28 mouse cellular contexts compared by ENCODE assay signal in genomic region chr6:42586569-42586968, GRCm38 (mm10). TPM values are rescaled to one million over a fixed set of nuclear protein-coding genes. Genes with fewer than 3 reads are reported as not detected.
"Had no signal": no experiment of that assay in that cellular context is flagged by ENCODE, and none has a peak within 500 bp of the region (broad histone marks: within the 10 kb centered on the region; RNA-seq: fewer than 3 reads in every experiment).

No protein-coding gene starts in this region.

- H3K27ac ChIP-seq: kidney, embryonic 15.5 days; limb, embryonic 12.5 days; limb, embryonic 15.5 days; liver, embryonic 14.5 days; macrophage; midbrain, embryonic 12.5 days; midbrain, embryonic 15.5 days had no signal

- H3K9ac ChIP-seq: kidney, embryonic 15.5 days; limb, embryonic 12.5 days; limb, embryonic 15.5 days; liver, embryonic 14.5 days; liver, postnatal 0 days; lung, embryonic 14.5 days; midbrain, embryonic 12.5 days; midbrain, embryonic 15.5 days had no signal

- ATAC-seq: liver, postnatal 0 days; lung, postnatal 0 days; midbrain, embryonic 15.5 days had no signal

- H3K4me1 ChIP-seq: limb, embryonic 12.5 days; limb, embryonic 15.5 days; midbrain, embryonic 12.5 days; midbrain, embryonic 15.5 days had no signal

- H3K36me3 ChIP-seq: kidney, embryonic 15.5 days; limb, embryonic 12.5 days; limb, embryonic 15.5 days; midbrain, embryonic 12.5 days; midbrain, embryonic 15.5 days had no signal

- H3K9me3 ChIP-seq: kidney, embryonic 15.5 days; limb, embryonic 12.5 days; limb, embryonic 15.5 days; midbrain, embryonic 12.5 days; midbrain, embryonic 15.5 days had no signal

- DNase-seq: kidney, adult 8-10 months; kidney, postnatal 14 days; left cerebral cortex, postnatal 4 days; liver, postnatal 0 days; lung, embryonic 14.5 days; thymus, adult 2 months; thymus, postnatal 14 days; thymus, postnatal 4 days had no signal

- H3K4me2 ChIP-seq: kidney, embryonic 15.5 days; limb, embryonic 12.5 days; limb, embryonic 15.5 days; liver, embryonic 11.5 days; lung, embryonic 14.5 days; midbrain, embryonic 12.5 days; midbrain, embryonic 15.5 days had no signal

- H3K4me3 ChIP-seq: kidney, embryonic 15.5 days; limb, embryonic 12.5 days; limb, embryonic 15.5 days; midbrain, embryonic 12.5 days; midbrain, embryonic 15.5 days had no signal

- H3K27me3 ChIP-seq: kidney, embryonic 15.5 days; limb, embryonic 12.5 days; limb, embryonic 15.5 days; midbrain, embryonic 12.5 days; midbrain, embryonic 15.5 days had no signal

RNA-seq across cellular contexts. Expression of gene Tcaf3, which starts 10.9 kb away (rescaled TPM):
- total RNA-seq: layer of hippocampus, adult 8-10 months; layer of hippocampus, postnatal 14 days; left cerebral cortex, adult 8-10 months; left cerebral cortex, postnatal 14 days; left cerebral cortex, postnatal 4 days; megakaryocyte, adult 5-6 weeks had no signal
- polyA plus RNA-seq: kidney, embryonic 15.5 days; large intestine, adult 2 months; limb, embryonic 12.5 days; limb, embryonic 15.5 days; liver, embryonic 11.5 days; liver, embryonic 14.5 days; liver, postnatal 0 days; lung, embryonic 14.5 days; macrophage; midbrain, embryonic 12.5 days; neural tube, embryonic 11.5 days; neural tube, embryonic 14.5 days; small intestine, adult 2 months; spleen, adult 2 months; stomach, embryonic 16.5 days; thymus, adult 2 months had no signal

RNA-seq across cellular contexts. Expression of gene Olfr455, which starts 39.2 kb away (rescaled TPM):
- total RNA-seq: layer of hippocampus, adult 8-10 months; layer of hippocampus, postnatal 14 days; left cerebral cortex, adult 8-10 months; left cerebral cortex, postnatal 14 days; left cerebral cortex, postnatal 4 days; megakaryocyte, adult 5-6 weeks had no signal
- polyA plus RNA-seq: kidney, embryonic 15.5 days; large intestine, adult 2 months; limb, embryonic 12.5 days; limb, embryonic 15.5 days; liver, embryonic 11.5 days; liver, embryonic 14.5 days; liver, postnatal 0 days; lung, embryonic 14.5 days; macrophage; midbrain, embryonic 12.5 days; midbrain, embryonic 15.5 days; neural tube, embryonic 11.5 days; neural tube, embryonic 14.5 days; small intestine, adult 2 months; spleen, adult 2 months; thymus, adult 2 months had no signal

RNA-seq across cellular contexts. Expression of gene Tcaf2, which starts 58.5 kb away (rescaled TPM):
- polyA plus RNA-seq: macrophage had no signal
